Mouse (Mus musculus) forebrain, embryonic 13.5 days (tissue): ENCODE data around the gene Lamc2. TPM values are rescaled to one million over a fixed set of nuclear protein-coding genes. Genes with fewer than 3 reads are reported as not detected.
A peak's percentile ranks its signal among the peaks of the same experiment; 100 is the strongest.

Source experiments
- ATAC-seq: fragments of 200-750 bp; cut with Nextera tagmentation; 2 replicates; pipeline ENCODE4 v1.8.0; 2017
- H3K27ac ChIP-seq: fragments of 300-500 bp; sonication (generic); 2 replicates; pipeline ENCODE4 v1.5.1; 2015; ENCODE audit warnings: inconsistent platforms, mild to moderate bottlenecking, moderate library complexity
- H3K27me3 ChIP-seq: fragments of 300-500 bp; sonication (generic); 2 replicates; pipeline ENCODE4 v1.6.1; 2015; ENCODE audit warnings: mild to moderate bottlenecking, inconsistent platforms
- H3K36me3 ChIP-seq: fragments of 300-500 bp; sonication (generic); 2 replicates; pipeline ENCODE4 v1.6.1; 2015; ENCODE audit warnings: mild to moderate bottlenecking, inconsistent platforms; ENCODE audit not compliant: poor library complexity, severe bottlenecking
- H3K4me1 ChIP-seq: fragments of 300-500 bp; sonication (generic); 2 replicates; pipeline ENCODE4 v1.6.1; 2015; ENCODE audit warnings: inconsistent platforms
- H3K4me2 ChIP-seq: fragments of 300-500 bp; sonication (generic); 2 replicates; pipeline ENCODE4 v1.6.1; 2015; ENCODE audit warnings: inconsistent platforms, mild to moderate bottlenecking, moderate library complexity
- H3K4me3 ChIP-seq: fragments of 300-500 bp; sonication (generic); 2 replicates; pipeline ENCODE4 v1.5.1; 2015; ENCODE audit warnings: mild to moderate bottlenecking, inconsistent platforms
- H3K9ac ChIP-seq: fragments of 300-500 bp; sonication (generic); 2 replicates; pipeline ENCODE4 v1.6.1; 2015; ENCODE audit warnings: mild to moderate bottlenecking, inconsistent platforms
- H3K9me3 ChIP-seq: fragments of 300-500 bp; sonication (generic); replicated peaks from 2 replicates; pipeline ENCODE4 v1.6.1; 2016; ENCODE audit warnings: inconsistent platforms
- WGBS: fragments of 180-500 bp; shearing (Covaris S2); methylation state at CpG from one replicate; pipeline ENCODE4 v1.1.7; 2015; 5-methylcytosine and 5-hydroxymethylcytosine counted together
- polyA plus RNA-seq: library from polyadenylated mRNA; unstranded; fragments of >200 nt; fragmentation: Nextera tagmentation; extraction: Ambion mirVana; gene quantifications from 2 replicates; pipeline ENCODE4 v1.2.1, GENCODE M21; 2015

Lamc2 gene
- polyA plus RNA-seq, 1 experiment from 2014 or later = 0.14 TPM

GRCm38 (mm10) chr1:153140265-153140664, 46.0 kb downstream of the Lamc2 start:
- H3K4me1 ChIP-seq = no peaks in the 10 kb centered on the region
- WGBS = 82% methylated on average over 11 of the region's 11 CpGs

GRCm38 (mm10) chr1:153139635-153140034, 46.6 kb downstream of the Lamc2 start:
- no peaks in the 10 kb centered on the region for H3K36me3 ChIP-seq
- WGBS = 87% methylated on average over 7 of the region's 7 CpGs
- H3K9me3 ChIP-seq = no peaks in the 10 kb centered on the region
- no peak overlapping the region for H3K9ac ChIP-seq
- H3K4me2 ChIP-seq = no peak overlapping the region
- H3K4me3 ChIP-seq = no peak overlapping the region
- ATAC-seq = no peak
- no peak overlapping the region for H3K27ac ChIP-seq
- 0 out of 2 replicates have a peak, but pooled peaks cover 2% of the 10 kb centered on the region for H3K4me1 ChIP-seq
- no peaks in the 10 kb centered on the region for H3K27me3 ChIP-seq

More at GRCm38 (mm10) chr1:153140265-153140664, 46.0 kb downstream of the Lamc2 start:
- Histone ChIP-seq H3K4me3 (no peak overlapping the region), H3K27me3 (no peaks in the 10 kb centered on the region), H3K9ac (no peak overlapping the region), H3K27ac (no peak overlapping the region), H3K4me2 (no peak overlapping the region), H3K9me3 (no peaks in the 10 kb centered on the region), H3K36me3 (no peaks in the 10 kb centered on the region)
- no peak for ATAC-seq

- Histone ChIP-seq H3K36me3 (no peaks in the 10 kb centered on the region), H3K27ac (no peak overlapping the region)
- peak; percentile 82 for ATAC-seq
Observed at GRCm38 (mm10) chr1:153138486-153138885, 47.8 kb downstream of the Lamc2 start.

GRCm38 (mm10) chr1:153136647-153137046, 49.6 kb downstream of the Lamc2 start:
- no peaks in the 10 kb centered on the region for H3K27me3 ChIP-seq
- WGBS = 91% methylated on average over 13 of the region's 13 CpGs
- no peak for ATAC-seq

More at GRCm38 (mm10) chr1:153138486-153138885, 47.8 kb downstream of the Lamc2 start:
- 75% methylated on average over 5 of the region's 5 CpGs for WGBS
- Histone ChIP-seq H3K27me3 (no peaks in the 10 kb centered on the region), H3K9ac (no peak overlapping the region), H3K9me3 (no peaks in the 10 kb centered on the region), H3K4me2 (no peak overlapping the region), H3K4me1 (peaks cover 6% of the 10 kb centered on the region; the same call in 1 of the 2 replicates), H3K4me3 (no peak overlapping the region)

GRCm38 (mm10) chr1:153133865-153134781, 52.1 kb downstream of the Lamc2 start:
- Histone ChIP-seq H3K4me2 (no peak overlapping the region), H3K27me3 (no peaks in the 10 kb centered on the region), H3K9ac (no peak overlapping the region), H3K27ac (no peak overlapping the region), H3K4me1 (peaks cover 6% of the 10 kb centered on the region; the same call in 1 of the 2 replicates), H3K36me3 (no peaks in the 10 kb centered on the region), H3K4me3 (no peak overlapping the region), H3K9me3 (no peaks in the 10 kb centered on the region)
- ATAC-seq = no peak
- WGBS = 16% methylated on average over 9 of the region's 9 CpGs

More at GRCm38 (mm10) chr1:153136647-153137046, 49.6 kb downstream of the Lamc2 start:
- Histone ChIP-seq H3K4me1 (peaks cover 6% of the 10 kb centered on the region; the same call in 1 of the 2 replicates), H3K36me3 (no peaks in the 10 kb centered on the region), H3K27ac (no peak overlapping the region), H3K4me2 (no peak overlapping the region), H3K4me3 (no peak overlapping the region), H3K9me3 (no peaks in the 10 kb centered on the region), H3K9ac (no peak overlapping the region)

GRCm38 (mm10) chr1:153129992-153130713, 56.1 kb downstream of the Lamc2 start:
- no peak overlapping the region for H3K9ac ChIP-seq
- ATAC-seq = no peak
- no peak overlapping the region for H3K27ac ChIP-seq
- no peak overlapping the region for H3K4me3 ChIP-seq
- WGBS = 88% methylated on average over 11 of the region's 11 CpGs
- no peaks in the 10 kb centered on the region for H3K9me3 ChIP-seq
- H3K27me3 ChIP-seq = no peaks in the 10 kb centered on the region
- H3K36me3 ChIP-seq = no peaks in the 10 kb centered on the region
- H3K4me2 ChIP-seq = no peak overlapping the region
- H3K4me1 ChIP-seq = peaks cover 6% of the 10 kb centered on the region; the same call in 1 of the 2 replicates

- no peaks in the 10 kb centered on the region for H3K4me1 ChIP-seq
- H3K27me3 ChIP-seq = no peaks in the 10 kb centered on the region
- 80% methylated on average over 8 of the region's 8 CpGs for WGBS
- H3K9me3 ChIP-seq = no peaks in the 10 kb centered on the region
- H3K27ac ChIP-seq = no peak overlapping the region
- ATAC-seq = no peak
- H3K4me3 ChIP-seq = no peak overlapping the region
- H3K36me3 ChIP-seq = no peaks in the 10 kb centered on the region
- H3K4me2 ChIP-seq = no peak overlapping the region
- H3K9ac ChIP-seq = no peak overlapping the region
Observed at GRCm38 (mm10) chr1:153128780-153129179, 57.5 kb downstream of the Lamc2 start.

- H3K4me3 ChIP-seq = no peak overlapping the region
- ATAC-seq = no peak
- no peaks in the 10 kb centered on the region for H3K9me3 ChIP-seq
- no peak overlapping the region for H3K4me2 ChIP-seq
- no peaks in the 10 kb centered on the region for H3K36me3 ChIP-seq
- H3K9ac ChIP-seq = no peak overlapping the region
- no peaks in the 10 kb centered on the region for H3K4me1 ChIP-seq
- no peaks in the 10 kb centered on the region for H3K27me3 ChIP-seq
- no peak overlapping the region for H3K27ac ChIP-seq
- 86% methylated on average over 4 of the region's 4 CpGs for WGBS
Observed at GRCm38 (mm10) chr1:153127622-153128021, 58.6 kb downstream of the Lamc2 start.

GRCm38 (mm10) chr1:153126491-153127381, 59.5 kb downstream of the Lamc2 start:
- H3K27ac ChIP-seq = no peak overlapping the region
- no peak overlapping the region for H3K4me3 ChIP-seq
- H3K9me3 ChIP-seq = no peaks in the 10 kb centered on the region
- H3K36me3 ChIP-seq = no peaks in the 10 kb centered on the region
- H3K4me2 ChIP-seq = no peak overlapping the region
- no peaks in the 10 kb centered on the region for H3K4me1 ChIP-seq
- WGBS = 88% methylated on average over 15 of the region's 15 CpGs
- no peak overlapping the region for H3K9ac ChIP-seq
- ATAC-seq = no peak
- H3K27me3 ChIP-seq = no peaks in the 10 kb centered on the region

GRCm38 (mm10) chr1:153125287-153126275, 60.7 kb downstream of the Lamc2 start:
- H3K27me3 ChIP-seq = no peaks in the 10 kb centered on the region
- H3K27ac ChIP-seq = no peak overlapping the region
- H3K36me3 ChIP-seq = no peaks in the 10 kb centered on the region
- no peak overlapping the region for H3K4me2 ChIP-seq
- no peak overlapping the region for H3K4me3 ChIP-seq
- ATAC-seq = no peak
- H3K9me3 ChIP-seq = no peaks in the 10 kb centered on the region
- 81% methylated on average over 8 of the region's 8 CpGs for WGBS
- H3K9ac ChIP-seq = no peak overlapping the region
- no peaks in the 10 kb centered on the region for H3K4me1 ChIP-seq
